Mouse (Mus musculus) spleen, embryonic (tissue): ENCODE measurements at regions not wholly inside any gene's neighbourhood (a gene's known extent, or its start where the extent isn't known, plus 50 kb on each side); places are given as distances from the start of the nearest gene placed in this dataset.
"Not testable (repeated sequence)": the region's sequence is repeated elsewhere in the genome, so short reads cannot be mapped to it uniquely, and the experiment has no call there.

Experiments used
- CTCF ChIA-PET: fragments of 350-600 bp; sonication (Branson Sonifier 250); formaldehyde crosslinking; loops from one replicate; lab custom pipeline; 2022; lab: Charles Lee

- CTCF ChIA-PET: no interaction called here
Measured at GRCm38 (mm10) chr13:115911524-115912459, 397.7 kb downstream of the Isl1 start.

DNA sequence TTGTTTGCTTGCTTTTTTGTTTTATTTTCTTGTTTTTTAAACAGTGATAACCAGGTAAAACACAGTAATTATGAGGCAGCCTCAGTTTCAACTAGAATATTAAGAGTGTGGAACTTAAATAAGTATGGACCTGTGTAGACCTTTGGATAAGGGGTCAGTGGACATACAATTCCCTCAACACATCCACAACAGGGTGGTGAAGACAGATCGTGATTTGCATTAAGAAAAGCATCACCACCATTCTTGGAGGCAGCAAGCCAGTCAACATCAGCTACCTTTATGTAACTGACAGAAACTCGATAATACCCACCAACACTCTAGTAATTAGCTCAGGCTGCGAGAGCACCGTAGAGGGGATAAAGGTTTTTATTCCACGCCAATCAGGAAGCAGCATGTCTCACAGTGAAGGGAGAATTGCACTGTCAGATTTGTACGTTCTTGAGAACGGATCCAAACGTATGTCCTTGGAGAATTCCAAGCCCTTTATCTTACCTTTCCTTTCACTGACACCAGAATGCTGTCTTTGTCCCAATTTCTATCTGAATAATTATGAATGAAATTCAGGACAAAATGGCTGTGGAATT, 398.5 kb downstream of the Isl1 start:
- CTCF ChIA-PET: no interaction called here

DNA sequence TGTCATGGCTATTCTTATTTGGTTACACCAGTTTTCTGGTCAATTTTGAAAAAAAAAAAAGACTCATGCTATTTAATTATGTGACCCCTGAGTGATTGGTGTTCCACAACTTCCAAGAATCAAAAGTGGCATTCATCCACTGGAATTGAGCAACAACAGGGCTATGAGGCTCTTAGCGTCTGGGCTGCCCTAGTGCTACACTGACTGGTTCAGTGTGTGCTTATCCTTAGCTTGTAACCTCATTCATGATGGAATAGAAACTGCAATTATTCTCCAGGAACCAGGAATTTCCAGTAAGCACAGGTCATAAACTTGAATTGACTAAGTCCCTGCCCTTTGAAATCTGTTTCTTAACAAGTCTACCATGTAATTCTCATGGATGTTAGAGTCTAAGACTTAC, 428.9 kb downstream of the Isl1 start:
- CTCF ChIA-PET: no interaction called here

DNA sequence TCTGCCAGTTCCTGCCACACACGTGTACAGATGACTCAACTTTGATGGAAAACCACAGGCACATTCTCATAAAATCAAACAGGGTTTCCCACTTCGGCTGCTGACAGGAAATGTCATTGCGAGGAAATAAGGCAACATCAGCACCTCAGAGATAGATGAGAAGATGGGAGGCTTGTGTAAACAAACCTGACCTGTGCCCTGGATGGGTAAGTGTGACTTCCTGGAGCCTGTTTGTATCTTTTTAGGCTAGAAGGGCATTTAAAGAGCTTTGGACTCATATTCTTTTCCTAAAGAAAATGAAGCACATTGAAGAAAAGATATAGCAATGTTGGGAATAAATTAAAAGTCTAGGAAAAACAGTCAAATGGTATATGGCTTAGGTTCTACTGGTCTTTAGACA, 449.0 kb downstream of the Isl1 start:
- CTCF ChIA-PET: no interaction called here

GRCm38 (mm10) chr13:115856632-115857031, 452.9 kb downstream of the Isl1 start:
- CTCF ChIA-PET: no interaction called here

GRCm38 (mm10) chr13:115852689-115853356, 456.7 kb downstream of the Isl1 start:
- CTCF ChIA-PET: no interaction called here

DNA sequence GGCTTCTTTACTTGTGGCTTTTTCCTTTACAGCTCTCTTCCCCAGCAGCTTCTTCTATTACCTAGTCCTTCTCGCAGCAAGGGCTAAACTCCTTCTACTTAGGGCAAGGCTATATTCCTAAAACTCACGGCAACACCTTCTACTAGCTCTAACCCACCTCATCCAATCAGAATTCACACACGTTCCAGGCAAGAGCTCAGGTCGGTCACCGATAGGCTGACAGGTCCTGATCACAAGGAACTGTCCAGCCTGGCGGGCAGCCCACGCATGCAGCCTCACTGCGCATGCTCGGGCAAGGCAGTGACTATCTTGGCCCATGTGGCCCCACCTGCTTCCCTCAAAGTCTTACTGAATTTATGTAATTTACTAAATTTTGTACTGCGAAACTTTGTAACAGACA, 466.4 kb downstream of the Isl1 start:
- CTCF ChIA-PET: no interaction called here

- CTCF ChIA-PET: no interaction called here
Measured at GRCm38 (mm10) chr13:115836203-115836768, 473.2 kb downstream of the Isl1 start.

DNA sequence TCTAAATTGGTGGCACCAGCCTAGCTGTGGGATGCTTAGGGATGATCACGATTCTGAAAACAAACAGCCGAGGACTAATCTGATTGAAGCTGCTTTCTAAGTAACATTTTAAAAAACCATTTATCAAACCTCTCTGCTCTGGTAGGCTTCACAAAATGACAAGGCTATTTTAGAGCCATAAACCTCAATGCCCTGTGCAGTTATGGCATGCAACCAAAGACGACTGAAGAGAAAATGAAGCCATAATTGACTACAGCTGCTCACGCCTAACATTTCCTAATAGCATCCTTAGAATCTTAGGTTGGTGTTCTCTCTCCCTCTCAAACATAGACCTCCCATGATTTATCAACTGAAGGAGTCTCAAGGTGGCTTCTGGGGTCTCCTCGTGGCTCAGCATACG, 484.3 kb downstream of the Isl1 start:
- CTCF ChIA-PET: no interaction called here

DNA sequence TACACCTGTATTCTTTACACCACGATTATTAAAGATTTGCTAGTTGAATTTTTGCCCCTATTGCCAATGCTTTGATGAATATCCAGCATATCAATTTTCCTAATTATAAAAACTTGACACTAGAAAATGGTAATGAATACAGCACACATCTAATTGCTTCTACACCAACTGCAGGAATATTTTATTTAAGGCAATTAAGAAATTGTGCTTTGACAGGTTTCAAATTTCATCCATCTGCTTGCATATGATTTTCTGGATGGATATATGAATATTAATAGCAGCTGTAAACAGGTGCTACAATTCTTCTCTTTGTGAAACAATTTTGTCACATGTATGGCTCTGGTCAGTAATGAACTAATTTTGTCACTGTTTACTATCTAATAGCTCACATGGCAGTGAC, 487.0 kb downstream of the Isl1 start:
- CTCF ChIA-PET: no interaction called here

DNA sequence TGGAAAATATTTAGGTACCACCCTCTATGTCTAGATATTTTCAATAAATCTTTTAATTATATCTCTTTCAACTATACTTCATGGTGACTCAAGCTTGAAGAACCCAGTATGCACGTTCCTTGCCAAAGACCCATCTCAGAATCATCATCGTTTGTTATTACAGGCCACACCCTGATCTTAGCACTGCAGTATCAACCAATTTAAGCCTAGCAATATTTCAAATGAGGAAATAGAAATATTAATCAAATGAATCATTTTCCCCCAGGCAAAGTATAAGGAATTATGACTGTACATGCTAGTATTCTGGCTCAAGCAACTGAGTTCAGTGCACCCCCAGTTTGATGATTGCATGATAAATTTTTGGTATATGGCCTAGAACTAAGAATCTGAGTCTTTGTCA, 495.3 kb downstream of the Isl1 start:
- CTCF ChIA-PET: no interaction called here

DNA sequence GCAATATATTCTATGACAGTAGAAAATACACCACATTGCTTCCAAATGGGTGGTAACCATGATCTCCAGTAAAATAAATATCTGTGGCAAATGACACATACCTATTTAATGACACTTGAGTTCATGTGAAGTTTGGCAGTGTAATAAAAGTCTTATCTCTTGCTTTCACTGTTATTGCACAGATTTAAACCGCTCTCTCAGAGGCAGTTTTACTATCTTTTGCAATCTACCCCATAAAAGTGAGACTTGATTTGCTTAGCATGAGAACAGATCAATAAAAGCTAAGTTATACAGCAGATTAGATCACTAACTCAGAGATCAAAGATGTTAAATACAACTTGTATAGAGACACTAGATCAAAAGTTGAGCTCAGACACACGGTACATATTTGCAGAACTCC, 510.2 kb downstream of the Isl1 start:
- CTCF ChIA-PET: no interaction called here

GRCm38 (mm10) chr13:115751271-115751670, 558.2 kb downstream of the Isl1 start:
- CTCF ChIA-PET: no interaction called here

- CTCF ChIA-PET: not testable (repeated sequence)
Measured at GRCm38 (mm10) chr13:115742080-115742479, 567.4 kb downstream of the Isl1 start.

DNA sequence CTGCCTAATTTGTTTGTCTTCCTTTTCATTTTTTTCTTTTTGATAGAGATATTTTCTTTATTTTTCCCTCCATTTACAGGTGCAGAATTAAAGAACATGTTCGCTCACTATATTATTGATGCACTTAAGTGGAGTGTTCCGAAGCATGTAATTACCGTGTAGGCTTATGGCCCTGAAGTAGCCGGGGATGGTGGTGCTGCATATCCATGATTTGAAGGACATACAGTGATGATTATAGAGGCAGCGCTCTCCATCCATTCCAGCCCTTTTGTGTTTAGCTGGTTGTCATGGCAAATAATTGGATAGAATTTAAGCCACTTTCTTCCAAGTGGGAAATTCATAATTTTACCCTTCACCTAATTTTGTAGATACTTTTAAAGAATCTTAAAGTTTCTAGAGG, 581.5 kb downstream of the Isl1 start:
- CTCF ChIA-PET: no interaction called here

GRCm38 (mm10) chr13:115725356-115725952, 584.0 kb downstream of the Isl1 start:
- CTCF ChIA-PET: interaction anchor here (0.6 kb wide), 1 partner anchor 612 kb away, joined by 3 read pairs; no protein-coding TSS in a partner anchor

GRCm38 (mm10) chr13:115719276-115719675, 590.2 kb downstream of the Isl1 start:
- CTCF ChIA-PET: no interaction called here

GRCm38 (mm10) chr13:115718859-115719258, 590.6 kb downstream of the Isl1 start:
- CTCF ChIA-PET: no interaction called here

GRCm38 (mm10) chr13:115696197-115696596, 594.4 kb upstream of the Itga1 start:
- CTCF ChIA-PET: no interaction called here

DNA sequence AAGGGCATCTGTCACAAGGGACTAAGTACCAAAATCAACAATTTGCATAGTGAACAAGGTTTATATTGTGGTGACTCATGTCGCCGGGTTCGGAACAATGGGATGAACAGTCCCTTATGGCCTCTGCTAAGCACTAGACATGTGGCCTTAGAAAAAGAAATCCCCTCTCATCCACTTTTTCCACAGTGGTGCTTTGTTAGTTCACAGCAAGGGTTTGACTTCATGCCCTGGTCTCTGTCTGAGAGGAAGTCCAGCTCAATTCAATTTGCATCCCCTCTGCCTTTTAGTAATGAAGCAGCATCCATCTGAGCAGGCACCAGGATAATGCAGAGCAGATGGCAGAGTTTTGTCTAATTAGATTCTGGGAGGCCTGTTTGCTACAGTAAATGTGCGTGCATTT, 585.7 kb upstream of the Itga1 start:
- CTCF ChIA-PET: no interaction called here

GRCm38 (mm10) chr13:115679591-115679990, 577.8 kb upstream of the Itga1 start:
- CTCF ChIA-PET: no interaction called here

DNA sequence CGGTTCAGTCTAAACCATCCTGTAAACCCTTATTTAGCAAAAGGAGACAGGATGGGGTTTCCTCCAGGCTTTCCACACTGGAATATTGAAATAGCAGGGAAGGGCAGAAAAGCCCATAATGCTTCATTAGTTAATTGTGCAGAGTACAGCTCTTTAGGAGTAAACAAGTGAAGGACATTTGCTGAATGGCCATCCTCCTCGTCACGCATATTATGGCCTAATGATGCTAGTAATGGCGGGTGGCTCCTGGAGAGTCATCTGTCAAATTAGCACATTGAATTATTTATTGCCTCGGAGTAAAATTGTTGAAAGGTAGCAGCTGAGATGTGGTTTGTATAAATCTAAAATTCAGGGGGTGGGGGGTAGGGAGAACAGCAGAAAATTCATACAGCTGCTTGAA, 575.1 kb upstream of the Itga1 start:
- CTCF ChIA-PET: no interaction called here
